Mouse (Mus musculus): ENCODE results near the gene Gm45713.

Gm45713 gene

GRCm38 (mm10) chr7:45139904-45140723 lies 4.1 kb upstream of the Gm45713 start:
- no peak for DNase-seq

GRCm38 (mm10) chr7:45138403-45138802 lies 2.4 kb upstream of the Gm45713 start:
- DNase-seq: no peak

DNA sequence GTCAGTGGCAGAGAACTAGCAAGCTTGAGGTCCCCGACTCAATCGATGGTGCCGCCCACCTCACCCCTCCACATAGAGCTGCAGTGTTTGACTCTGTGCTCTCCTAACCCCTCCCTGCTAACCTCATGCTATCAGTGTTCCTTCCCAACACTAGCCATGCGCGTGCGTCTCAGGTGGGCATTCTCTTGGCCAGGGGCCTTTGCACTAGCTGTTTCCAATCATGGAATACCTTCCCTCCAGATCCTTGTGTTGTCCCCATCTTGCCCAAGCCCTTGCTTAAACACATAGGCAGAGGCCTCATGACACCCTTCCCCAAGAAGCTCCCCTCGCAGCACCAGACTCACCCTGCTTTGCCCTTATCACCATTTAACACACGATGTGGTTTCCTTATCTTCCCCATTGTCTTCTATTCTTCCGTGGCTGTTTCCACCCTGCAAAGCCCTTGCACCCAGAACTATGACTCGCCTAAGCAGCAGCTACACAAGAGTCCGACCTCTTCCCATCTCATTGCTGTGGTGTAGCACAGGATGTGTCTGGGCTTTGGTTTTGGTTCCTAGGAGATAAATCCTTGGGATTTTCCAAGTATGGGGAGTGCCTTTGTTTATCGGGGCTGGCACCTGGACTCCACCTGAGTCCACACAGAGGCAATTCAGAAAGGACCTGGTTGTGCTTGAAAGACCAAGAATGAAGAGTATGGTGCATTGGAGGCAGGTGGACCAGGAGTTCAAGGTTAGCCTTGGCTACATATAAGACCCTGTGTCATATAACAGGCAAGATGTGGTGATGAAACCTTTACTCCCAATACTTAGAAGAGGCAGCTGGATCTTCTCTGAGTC lies 1.4 kb upstream of the Gm45713 start:
- DNase-seq: peak; percentile 92

DNA sequence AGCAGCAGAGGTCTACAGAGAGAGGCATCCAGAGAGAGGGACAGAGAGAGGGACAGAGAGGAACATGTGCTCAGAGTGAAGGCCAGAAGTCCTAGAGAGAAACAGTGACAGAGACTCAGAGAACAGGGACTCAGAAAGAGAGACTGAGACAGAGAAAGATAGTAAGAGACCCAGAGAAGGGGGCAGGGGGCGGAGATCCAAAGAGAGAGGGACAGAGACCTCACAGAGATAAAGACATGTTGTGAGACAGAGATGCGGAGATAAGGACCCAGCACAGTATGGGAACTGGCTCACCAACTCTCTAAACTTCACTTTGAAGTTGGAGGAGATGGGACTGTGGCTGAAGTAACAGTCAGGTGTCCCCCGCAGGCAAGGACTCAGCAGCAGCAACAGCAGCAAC lies 661 bp downstream of the Gm45713 start:
- DNase-seq: peak; percentile 90

GRCm38 (mm10) chr7:45134544-45135026 lies 1.4 kb downstream of the Gm45713 start:
- peak; percentile 97 for DNase-seq

- DNase-seq: peak; percentile 91
These were observed 2.4 kb downstream of the Gm45713 start for GRCm38 (mm10) chr7:45133446-45134159.

- peak; percentile 92 for DNase-seq
These were observed 4.2 kb downstream of the Gm45713 start for GRCm38 (mm10) chr7:45131850-45132249.

GRCm38 (mm10) chr7:45129776-45130512 lies 6.1 kb downstream of the Gm45713 start:
- peak; percentile 95 for DNase-seq

DNA sequence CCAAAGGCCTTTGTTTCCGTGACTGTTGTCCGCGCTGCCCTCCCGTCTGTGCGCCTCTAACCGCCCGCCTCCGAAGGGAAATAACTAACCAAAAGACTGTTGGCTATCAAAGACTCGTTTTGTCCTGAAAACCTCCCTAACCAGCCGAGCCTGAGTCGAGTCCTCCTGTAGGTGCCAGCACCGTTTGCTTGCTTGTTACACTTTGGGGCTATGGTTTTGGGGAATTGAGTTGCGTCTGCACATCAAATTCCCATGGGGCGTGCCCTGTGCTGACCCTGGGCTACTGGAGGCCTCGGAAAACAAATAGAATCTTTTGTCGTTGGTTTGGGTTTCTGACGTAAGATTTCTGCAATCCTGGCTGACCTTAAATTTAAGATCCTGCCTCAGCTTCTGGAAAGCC lies 6.7 kb downstream of the Gm45713 start:
- DNase-seq: no peak

DNA sequence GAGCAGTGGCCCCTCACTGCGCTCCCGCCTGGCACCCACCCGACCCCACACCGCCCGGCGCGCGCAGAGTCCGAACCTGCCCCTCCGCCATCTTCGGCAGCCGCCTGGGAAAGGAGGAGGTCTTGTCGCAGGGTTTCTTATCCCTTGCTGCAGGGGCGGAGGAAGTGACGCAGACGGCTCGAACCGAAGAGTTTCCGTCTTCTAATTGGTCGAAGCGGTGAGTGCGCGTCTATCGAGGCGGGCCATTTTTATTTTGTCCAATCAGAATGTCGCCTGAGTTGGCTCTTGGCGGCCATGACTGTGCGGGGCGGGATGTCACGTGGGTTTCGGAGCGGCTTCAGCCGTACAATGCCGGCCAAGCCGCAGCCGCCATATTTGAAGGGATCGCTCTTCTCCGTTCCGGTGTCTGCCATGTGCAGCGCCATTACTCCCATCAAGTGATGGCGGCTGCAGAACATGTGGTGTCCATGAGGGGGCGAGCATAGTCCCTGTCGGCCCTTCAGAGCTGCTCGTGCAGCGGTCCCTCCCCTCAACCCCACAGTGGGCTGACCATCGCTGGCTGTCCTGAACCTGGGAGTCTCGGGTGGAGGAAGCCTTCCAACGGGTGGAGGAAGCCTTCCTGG lies 7.3 kb downstream of the Gm45713 start, which contains the start of gene Rpl13a:
Gene Rpl13a (minus strand): TSS at position 138 of the 623 bp plus-strand sequence.
- DNase-seq: peak; percentile 100

DNA sequence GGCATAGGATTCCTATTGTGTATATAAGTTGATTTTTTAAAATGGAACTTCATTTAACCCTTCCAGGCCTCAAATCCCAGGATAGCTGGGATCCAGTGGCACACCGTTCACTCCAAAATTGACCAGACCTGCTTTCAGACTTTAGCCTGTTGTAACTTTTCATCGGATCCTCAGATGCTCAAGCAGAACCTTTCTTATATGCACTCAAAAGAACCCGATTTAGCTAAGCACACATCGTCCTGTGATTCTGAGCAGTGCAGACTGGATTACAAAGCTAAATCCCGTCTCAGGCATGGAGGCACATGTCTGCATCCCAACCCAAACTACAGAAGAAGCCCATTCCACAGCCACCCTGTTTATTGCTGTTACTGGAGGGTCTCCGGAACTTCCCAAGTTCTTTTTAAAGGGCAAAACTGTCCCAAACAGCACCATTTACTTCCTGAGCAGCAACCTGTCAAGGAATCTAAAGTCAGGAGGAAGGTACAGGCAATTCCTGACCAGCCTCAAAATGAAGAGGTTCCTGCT lies 8.3 kb downstream of the Gm45713 start:
- DNase-seq: no peak

DNA sequence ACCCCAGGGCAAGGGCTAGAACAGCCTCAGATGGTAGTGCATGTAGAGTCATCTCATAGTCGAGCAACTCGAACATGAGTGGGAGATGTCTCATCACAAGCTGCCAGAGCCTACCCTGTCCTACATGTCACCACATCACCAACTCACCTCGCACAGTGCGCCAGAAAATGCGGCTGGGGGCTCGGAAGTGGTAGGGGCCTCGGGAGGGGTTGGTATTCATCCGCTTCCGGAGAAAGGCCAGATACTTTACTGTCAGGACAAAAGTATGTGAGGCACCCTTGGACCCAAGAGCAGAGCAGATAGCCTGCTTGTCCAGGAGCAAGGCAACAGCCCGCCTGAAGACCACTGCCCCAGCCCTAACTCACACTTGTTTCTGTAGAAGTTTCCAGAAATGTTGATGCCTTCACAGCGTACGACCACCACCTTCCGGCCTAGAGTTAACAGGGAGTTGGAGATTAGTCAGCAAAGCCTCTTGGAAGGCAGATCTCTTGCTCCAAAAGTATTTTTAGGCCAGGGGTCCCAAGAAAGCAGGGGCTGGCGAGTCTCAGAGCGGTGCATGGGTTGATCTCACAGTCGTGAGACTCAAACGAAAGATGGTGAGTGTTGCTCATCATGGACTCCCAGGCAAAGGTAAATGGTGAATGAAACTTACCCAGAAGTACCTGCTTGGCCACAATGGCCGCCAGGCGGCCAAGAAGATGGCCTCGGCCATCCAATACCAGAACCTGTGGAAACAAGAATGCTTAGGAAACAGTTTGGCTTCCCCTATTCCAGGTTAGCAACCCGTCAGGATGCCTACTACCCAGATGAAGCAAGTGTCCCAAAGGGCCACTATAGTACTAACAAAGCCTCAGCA lies 9.0 kb downstream of the Gm45713 start:
- peak; percentile 90 for DNase-seq

- peak; percentile 95 for DNase-seq
These were observed 9.7 kb downstream of the Gm45713 start for GRCm38 (mm10) chr7:45126147-45126843.

GRCm38 (mm10) chr7:45125649-45126048 lies 10.4 kb downstream of the Gm45713 start:
- DNase-seq: peak; percentile 90

DNA sequence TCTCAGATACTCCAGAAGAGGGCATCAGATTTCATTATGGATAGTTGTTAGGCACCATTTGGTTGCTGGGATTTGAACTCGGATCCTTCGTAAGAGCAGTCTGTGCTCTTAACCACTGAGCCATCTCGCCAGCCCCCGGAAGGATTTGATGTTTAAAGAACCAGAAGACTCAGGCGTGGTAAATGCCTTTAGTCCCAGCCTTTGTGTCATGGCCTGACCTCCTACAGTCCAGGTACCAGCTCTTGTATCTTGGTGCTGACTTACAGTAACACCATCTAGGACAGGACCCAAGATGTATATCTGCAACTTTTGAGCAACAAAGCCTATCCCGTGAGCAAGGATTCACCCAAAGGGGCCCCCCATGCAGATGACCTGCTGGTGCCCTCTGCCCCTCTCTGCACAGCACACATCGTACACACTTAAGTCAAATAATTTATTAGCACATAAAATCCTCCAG lies 10.9 kb downstream of the Gm45713 start:
- DNase-seq: no peak

DNA sequence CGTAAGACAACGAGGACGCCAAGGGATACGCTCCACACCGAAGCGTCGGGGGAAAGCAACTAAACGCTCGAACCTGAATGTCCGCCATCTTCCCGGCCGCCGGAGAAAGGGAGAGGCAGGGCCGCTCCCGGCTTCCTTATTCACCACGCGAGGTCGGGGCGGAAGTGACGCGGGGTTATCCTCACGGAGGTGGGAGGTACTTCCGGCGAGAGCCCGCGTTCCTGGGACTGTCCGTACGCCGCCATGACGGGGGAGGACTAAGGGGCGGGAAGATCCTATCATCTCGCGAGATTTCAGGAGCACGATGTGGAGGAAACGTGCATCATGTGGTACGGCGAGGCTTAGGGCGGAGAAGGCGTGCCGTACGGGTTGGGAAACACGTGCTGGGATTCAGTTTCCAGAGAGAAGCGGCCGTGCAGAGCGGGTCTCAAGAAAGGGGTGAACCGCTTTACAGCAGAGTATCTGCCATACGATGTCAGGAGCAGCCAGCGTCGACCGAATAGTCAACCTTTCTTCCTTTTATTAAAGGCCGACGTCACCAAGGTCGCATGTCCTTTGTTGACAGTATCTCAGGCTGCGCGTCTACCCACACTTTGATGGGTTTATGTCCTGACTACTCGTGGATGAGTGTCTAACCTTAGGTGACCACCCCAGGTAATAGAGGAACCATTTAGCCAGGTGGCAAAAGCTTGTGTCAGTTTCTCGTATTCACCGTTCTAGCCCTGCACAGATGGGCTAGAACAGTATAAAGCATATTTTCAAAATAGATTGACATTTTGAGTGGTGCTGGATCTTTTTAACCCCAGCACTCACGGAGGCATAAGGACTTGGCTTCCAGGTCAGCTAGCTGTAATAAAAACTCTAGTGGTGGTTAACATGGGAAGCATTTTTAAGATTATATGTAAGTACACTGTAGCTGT lies 11.5 kb downstream of the Gm45713 start, which contains the start of gene Rps11:
Gene Rps11 (minus strand): TSS at position 216 of the 920 bp plus-strand sequence.
- peak; percentile 100 for DNase-seq

GRCm38 (mm10) chr7:45123186-45123570 lies 12.9 kb downstream of the Gm45713 start:
- DNase-seq: peak; percentile 94

- peak; percentile 94 for DNase-seq
These were observed 13.4 kb downstream of the Gm45713 start for GRCm38 (mm10) chr7:45122561-45123185.
